Mouse (Mus musculus): ENCODE measurements around the gene Eno3.

GRCm38 (mm10) chr11:70667271-70668150 lies 10.5 kb downstream of the Eno3 start:
- no peak for TF ChIP-seq CTCF (IDR thresholded peaks at IDR 0.05; ENCODE audit: borderline replicate concordance, control insufficient read depth, extremely low read depth, insufficient read depth, low read length, poor library complexity)
- TF ChIP-seq POLR2A (IDR thresholded peaks at IDR 0.05; ENCODE audit: control insufficient read depth, extremely low read depth, insufficient read depth, low read length, poor library complexity) = no peak

Data from thymus, adult 2 months (tissue).